ENCODE assay signal across 13 mouse cellular contexts in the genomic region with DNA sequence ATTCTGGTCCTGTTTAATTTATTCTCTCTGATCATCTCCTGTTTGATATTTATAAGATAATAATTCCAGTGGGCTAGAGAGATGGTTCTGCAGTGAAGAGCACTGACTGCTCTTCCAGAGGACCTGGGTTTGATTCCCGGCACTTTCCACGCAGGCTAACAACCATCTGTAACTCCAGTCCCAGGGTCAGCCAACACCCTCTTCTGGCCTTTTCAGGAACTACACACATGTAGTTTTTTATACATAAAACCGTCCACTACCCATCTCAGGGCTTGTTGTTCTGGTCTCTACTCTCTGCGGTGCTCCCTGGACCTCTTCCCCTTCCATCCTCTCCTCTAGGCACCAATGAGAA. TPM values are rescaled to one million over a fixed set of nuclear protein-coding genes. Genes with fewer than 3 reads are reported as not detected.
A peak's percentile ranks its signal among the peaks of the same experiment; 100 is the strongest.
DNase-seq lines count a peak whose midpoint lies in the region; ATAC-seq and TF ChIP-seq lines count a peak whose summit lies in the region.
"Had no signal": no experiment of that assay in that cellular context is flagged by ENCODE, and none has a peak within 500 bp of the region (broad histone marks: within the 10 kb centered on the region; RNA-seq: fewer than 3 reads in every experiment).

No protein-coding gene starts in this region.

- H3K27ac ChIP-seq in cerebellum, adult 2 months (ENCODE audit: insufficient read depth, low read length), result peak overlapping the region; percentile 96
- 0 out of 2 replicates have a peak overlapping the region, but pooled peaks have one; percentile 22 for H3K27ac ChIP-seq in hindbrain, embryonic 14.5 days
- no peak overlapping the region for H3K27ac ChIP-seq in hindbrain, embryonic 10.5 days
- peak overlapping the region; percentile 70 for H3K27ac ChIP-seq in lung, postnatal 0 days (ENCODE audit: low read length)
- peak overlapping the region; percentile 87 for H3K27ac ChIP-seq in stomach, embryonic 15.5 days
- H3K27ac ChIP-seq: liver, embryonic 14.5 days had no signal

- H3K9ac ChIP-seq in hindbrain, embryonic 14.5 days, result no peak overlapping the region
- no peak overlapping the region for H3K9ac ChIP-seq in lung, postnatal 0 days (replicated peaks; ENCODE audit: low read depth)
- no peak overlapping the region for H3K9ac ChIP-seq in stomach, embryonic 15.5 days
- H3K9ac ChIP-seq: liver, embryonic 14.5 days; midbrain, embryonic 15.5 days had no signal

- peak; percentile 18; the same call in 1 of the 2 replicates for TF ChIP-seq CTCF in cerebellum, adult 2 months (IDR thresholded peaks at IDR 0.05; ENCODE audit: borderline replicate concordance, insufficient read depth, low read depth, low read length)
- TF ChIP-seq CTCF in lung, postnatal 0 days (IDR thresholded peaks at IDR 0.05), result peak; percentile 35; the same call in 1 of the 2 replicates

- peaks cover 15% of the 10 kb centered on the region for H3K4me1 ChIP-seq in cerebellum, adult 2 months (ENCODE audit: control insufficient read depth, insufficient read depth, low read length)
- no peaks in the 10 kb centered on the region for H3K4me1 ChIP-seq in hindbrain, embryonic 14.5 days (replicated peaks; ENCODE audit: control insufficient read depth, insufficient read depth, low read length)
- H3K4me1 ChIP-seq in hindbrain, embryonic 10.5 days (replicated peaks), result peaks cover 32% of the 10 kb centered on the region
- H3K4me1 ChIP-seq in lung, postnatal 0 days (ENCODE audit: insufficient read depth, low read depth, low read length), result peaks cover 13% of the 10 kb centered on the region
- H3K4me1 ChIP-seq in stomach, embryonic 15.5 days, result peaks cover 14% of the 10 kb centered on the region

- no peak for DNase-seq in cerebellum, adult 2 months
- no peak for DNase-seq in cerebellum, adult 18-20 months
- DNase-seq in hindbrain, embryonic 14.5 days (ENCODE audit: low spot score), result no peak
- no peak for DNase-seq in hindbrain, embryonic 10.5 days (ENCODE audit: low spot score)
- no peak for DNase-seq in lung, postnatal 0 days (ENCODE audit: low spot score)
- no peak for DNase-seq in lung, postnatal 36 days
- DNase-seq in Muller cell, postnatal 12 days (ENCODE audit: inconsistent ontology term), result no peak

- TF ChIP-seq POLR2A in cerebellum, adult 2 months (IDR thresholded peaks at IDR 0.05; ENCODE audit: borderline replicate concordance, insufficient read depth, low read length), result no peak

- no peaks in the 10 kb centered on the region for H3K9me3 ChIP-seq in hindbrain, embryonic 14.5 days (ENCODE audit: control insufficient read depth, low read length)
- no peaks in the 10 kb centered on the region for H3K9me3 ChIP-seq in hindbrain, embryonic 10.5 days
- no peaks in the 10 kb centered on the region for H3K9me3 ChIP-seq in lung, postnatal 0 days (ENCODE audit: low read length)
- no peaks in the 10 kb centered on the region for H3K9me3 ChIP-seq in stomach, embryonic 15.5 days
- H3K9me3 ChIP-seq: midbrain, embryonic 15.5 days had no signal

- TF ChIP-seq EP300 in lung, postnatal 0 days (IDR thresholded peaks at IDR 0.05), result no peak

- no peak for ATAC-seq in hindbrain, embryonic 14.5 days (ENCODE audit: low FRiP score)
- no peak for ATAC-seq in lung, postnatal 0 days
- no peak; the same call in 1 of the 2 replicates for ATAC-seq in stomach, embryonic 15.5 days (ENCODE audit: insufficient read depth, low FRiP score, low read depth)

- no peaks in the 10 kb centered on the region for H3K27me3 ChIP-seq in cerebellum, adult 2 months (ENCODE audit: control insufficient read depth, insufficient read depth, low read length)
- H3K27me3 ChIP-seq in hindbrain, embryonic 14.5 days (ENCODE audit: control insufficient read depth, insufficient read depth, low read length), result no peaks in the 10 kb centered on the region
- 0 out of 2 replicates have a peak, but pooled peaks cover 3% of the 10 kb centered on the region for H3K27me3 ChIP-seq in hindbrain, embryonic 10.5 days (ENCODE audit: insufficient read depth, poor library complexity, severe bottlenecking)
- H3K27me3 ChIP-seq in lung, postnatal 0 days (replicated peaks; ENCODE audit: insufficient read depth, low read length), result no peaks in the 10 kb centered on the region
- no peaks in the 10 kb centered on the region for H3K27me3 ChIP-seq in stomach, embryonic 15.5 days (replicated peaks)
- H3K27me3 ChIP-seq: midbrain, embryonic 15.5 days had no signal

- no peak overlapping the region for H3K4me2 ChIP-seq in hindbrain, embryonic 14.5 days (replicated peaks)
- H3K4me2 ChIP-seq in lung, postnatal 0 days (replicated peaks; ENCODE audit: low read depth, low read length), result no peak overlapping the region
- peak overlapping the region; percentile 39; the same call in 1 of the 2 replicates for H3K4me2 ChIP-seq in stomach, embryonic 15.5 days
- H3K4me2 ChIP-seq: midbrain, embryonic 15.5 days had no signal

- H3K4me3 ChIP-seq in cerebellum, adult 2 months (replicated peaks; ENCODE audit: insufficient read depth, low read depth, low read length), result peak overlapping the region; percentile 41
- H3K4me3 ChIP-seq in hindbrain, embryonic 14.5 days (replicated peaks; ENCODE audit: low read length), result no peak overlapping the region
- H3K4me3 ChIP-seq in hindbrain, embryonic 10.5 days, result no peak overlapping the region
- H3K4me3 ChIP-seq in lung, postnatal 0 days (ENCODE audit: low read depth, low read length), result no peak overlapping the region
- no peak overlapping the region for H3K4me3 ChIP-seq in stomach, embryonic 15.5 days (replicated peaks)
- H3K4me3 ChIP-seq: midbrain, embryonic 15.5 days had no signal

- WGBS in cerebellum, adult 2 months, result 92% methylated on average over 4 of the region's 4 CpGs
- WGBS in hindbrain, embryonic 14.5 days, result 96% methylated on average over 4 of the region's 4 CpGs
- WGBS in hindbrain, embryonic 10.5 days, result 95% methylated on average over 4 of the region's 4 CpGs
- WGBS in lung, postnatal 0 days, result 97% methylated on average over 4 of the region's 4 CpGs
- WGBS in stomach, embryonic 15.5 days, result 93% methylated on average over 4 of the region's 4 CpGs

- H3K36me3 ChIP-seq in hindbrain, embryonic 14.5 days (replicated peaks; ENCODE audit: control insufficient read depth, insufficient read depth), result no peaks in the 10 kb centered on the region
- H3K36me3 ChIP-seq in hindbrain, embryonic 10.5 days, result no peaks in the 10 kb centered on the region
- H3K36me3 ChIP-seq in lung, postnatal 0 days (ENCODE audit: insufficient read depth, low read length), result no peaks in the 10 kb centered on the region
- H3K36me3 ChIP-seq in stomach, embryonic 15.5 days, result no peaks in the 10 kb centered on the region
- H3K36me3 ChIP-seq: midbrain, embryonic 15.5 days had no signal

RNA-seq across cellular contexts. Expression of gene Cdsn, which starts 1.8 kb away (rescaled TPM):
- polyA plus RNA-seq in cerebellum, adult 2 months (2012; rRNA removed), result 0.05 and 0.16 TPM in 2 replicates
- polyA plus RNA-seq in hindbrain, embryonic 14.5 days (2014; fragmentation: Nextera tagmentation; extraction: Ambion mirVana), result 0.22 and 0.25 TPM in 2 replicates
- polyA plus RNA-seq in hindbrain, embryonic 10.5 days (2016; fragmentation: Nextera tagmentation; extraction: Ambion mirVana), result 0.10 TPM in 1 of 2 replicates, not detected in the other
- 0.04 TPM in 1 of 2 replicates, not detected in the other for polyA plus RNA-seq in lung, postnatal 0 days (2015; fragmentation: Nextera tagmentation; extraction: Ambion mirVana)
- polyA plus RNA-seq in stomach, embryonic 15.5 days (2015; fragmentation: Nextera tagmentation; extraction: Ambion mirVana), result 0.31 and 2.1 TPM in 2 replicates
- polyA plus RNA-seq: liver, embryonic 14.5 days had no signal

RNA-seq across cellular contexts. Expression of gene Psors1c2, which starts 17.1 kb away (rescaled TPM):
- polyA plus RNA-seq in cerebellum, adult 2 months (2012; rRNA removed), result not detected in 2 replicates
- polyA plus RNA-seq in hindbrain, embryonic 14.5 days (2014; fragmentation: Nextera tagmentation; extraction: Ambion mirVana), result 0.26 and 0.72 TPM in 2 replicates
- polyA plus RNA-seq in hindbrain, embryonic 10.5 days (2016; fragmentation: Nextera tagmentation; extraction: Ambion mirVana), result 1.7 and 2.5 TPM in 2 replicates
- polyA plus RNA-seq in lung, postnatal 0 days (2015; fragmentation: Nextera tagmentation; extraction: Ambion mirVana), result not detected in 2 replicates
- polyA plus RNA-seq in stomach, embryonic 15.5 days (2015; fragmentation: Nextera tagmentation; extraction: Ambion mirVana), result 0.74 and 1.0 TPM in 2 replicates
- polyA plus RNA-seq: gonadal fat pad, adult 2 months had no signal

RNA-seq across cellular contexts. Expression of gene 2300002M23Rik, which starts 17.1 kb away (rescaled TPM):
- polyA plus RNA-seq in cerebellum, adult 2 months (2012; rRNA removed), result not detected in 2 replicates
- polyA plus RNA-seq in hindbrain, embryonic 14.5 days (2014; fragmentation: Nextera tagmentation; extraction: Ambion mirVana), result not detected in 2 replicates
- not detected in 2 replicates for polyA plus RNA-seq in hindbrain, embryonic 10.5 days (2016; fragmentation: Nextera tagmentation; extraction: Ambion mirVana)
- polyA plus RNA-seq in lung, postnatal 0 days (2015; fragmentation: Nextera tagmentation; extraction: Ambion mirVana), result not detected in 2 replicates
- polyA plus RNA-seq in stomach, embryonic 15.5 days (2015; fragmentation: Nextera tagmentation; extraction: Ambion mirVana), result 10.2 and 36.1 TPM in 2 replicates
- polyA plus RNA-seq: cortical plate, adult 2 months; forebrain, embryonic 14.5 days; liver, embryonic 14.5 days; midbrain, embryonic 15.5 days had no signal

RNA-seq across cellular contexts. Expression of gene Cchcr1, which starts 33.2 kb away (rescaled TPM):
- 6.5 and 9.6 TPM in 2 replicates for polyA plus RNA-seq in cerebellum, adult 2 months (2012; rRNA removed)
- 2.8 and 3.5 TPM in 2 replicates for polyA plus RNA-seq in hindbrain, embryonic 14.5 days (2014; fragmentation: Nextera tagmentation; extraction: Ambion mirVana)
- polyA plus RNA-seq in hindbrain, embryonic 10.5 days (2016; fragmentation: Nextera tagmentation; extraction: Ambion mirVana), result 19.6 and 25.4 TPM in 2 replicates
- polyA plus RNA-seq in lung, postnatal 0 days (2015; fragmentation: Nextera tagmentation; extraction: Ambion mirVana), result 5.1 and 5.9 TPM in 2 replicates
- polyA plus RNA-seq in stomach, embryonic 15.5 days (2015; fragmentation: Nextera tagmentation; extraction: Ambion mirVana), result 19.7 and 20.1 TPM in 2 replicates

RNA-seq across cellular contexts. Expression of gene Tcf19, which starts 33.5 kb away (rescaled TPM):
- 5.7 and 6.7 TPM in 2 replicates for polyA plus RNA-seq in cerebellum, adult 2 months (2012; rRNA removed)
- polyA plus RNA-seq in hindbrain, embryonic 14.5 days (2014; fragmentation: Nextera tagmentation; extraction: Ambion mirVana), result 12.3 and 16.5 TPM in 2 replicates
- polyA plus RNA-seq in hindbrain, embryonic 10.5 days (2016; fragmentation: Nextera tagmentation; extraction: Ambion mirVana), result 54.5 and 57.0 TPM in 2 replicates
- 14.2 and 17.4 TPM in 2 replicates for polyA plus RNA-seq in lung, postnatal 0 days (2015; fragmentation: Nextera tagmentation; extraction: Ambion mirVana)
- polyA plus RNA-seq in stomach, embryonic 15.5 days (2015; fragmentation: Nextera tagmentation; extraction: Ambion mirVana), result 76.2 and 78.4 TPM in 2 replicates

Comparison
In these comparisons a context has a peak if more than half of its experiments do, and no peak if none do; other contexts are left out.
1. RNA of gene 2300002M23Rik, which starts 17.1 kb away (polyA plus RNA-seq): 10.2 to 36.1 TPM in stomach, embryonic 15.5 days; not detected in hindbrain, embryonic 14.5 days, not detected in cerebellum, adult 2 months, not detected in hindbrain, embryonic 10.5 days and not detected in lung, postnatal 0 days; every median in the first group is over 10 times any median in the second.